Mouse (Mus musculus) kidney, postnatal 36 days (tissue): ENCODE measurements around the gene Ror2.

Source experiments
- DNase-seq, 2 experiments: peaks; one replicate each; pipeline ENCODE4 v3.0.0; 2021 to 2022; ENCODE audit warnings: mixed read lengths in 2 of 2

The Ror2 gene

GRCm38 (mm10) chr13:53119586-53120426 is 166.1 kb downstream of the Ror2 start:
- peak; percentile 87 to 92 for DNase-seq

DNA sequence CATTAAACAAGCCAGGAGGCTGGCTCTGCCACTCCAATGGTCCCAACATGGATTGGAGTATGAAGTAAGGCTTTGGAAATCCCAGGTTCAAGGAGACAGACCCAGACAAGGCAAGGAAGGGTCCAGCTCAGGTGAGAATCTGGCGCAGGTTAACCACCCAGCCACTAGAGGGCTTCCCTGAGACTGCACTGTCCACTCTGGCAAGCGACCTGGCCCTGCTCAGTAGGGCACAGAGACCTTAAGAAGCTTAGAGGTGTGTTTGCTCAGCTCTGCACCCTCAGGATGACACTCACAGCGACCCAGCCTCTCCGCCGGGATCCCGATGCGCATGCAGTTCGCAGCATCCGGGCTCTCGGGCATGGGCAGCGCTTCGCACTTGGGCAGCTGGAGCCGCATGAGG is 167.5 kb downstream of the Ror2 start:
- peak; percentile 38 to 68 for DNase-seq

DNA sequence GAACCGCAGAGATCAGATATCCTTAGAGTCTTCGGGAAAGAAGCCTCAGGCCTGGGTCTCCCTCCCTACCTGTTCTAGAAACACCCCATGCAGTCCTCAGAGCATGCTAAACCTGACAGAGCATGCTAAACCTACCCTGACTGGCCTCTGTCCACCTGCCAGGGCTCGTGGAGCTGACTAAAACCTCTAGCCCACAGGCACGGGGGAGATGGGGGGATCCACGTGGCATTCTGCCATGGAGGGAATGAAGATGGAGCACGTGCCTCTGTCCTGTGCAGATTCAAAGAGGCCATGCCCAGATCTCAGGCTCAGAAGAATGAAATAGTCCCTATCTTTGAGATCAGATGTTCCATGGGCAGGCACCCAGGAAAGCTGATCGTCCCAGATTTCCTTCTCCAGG is 168.0 kb downstream of the Ror2 start:
- no peak for DNase-seq

- DNase-seq, result no peak
Observed at GRCm38 (mm10) chr13:53110249-53110578, 175.7 kb downstream of the Ror2 start.

GRCm38 (mm10) chr13:53109560-53110248 is 176.2 kb downstream of the Ror2 start:
- peak; percentile 92 to 96 for DNase-seq

- no peak for DNase-seq
Observed at GRCm38 (mm10) chr13:53106676-53107075, 179.2 kb downstream of the Ror2 start.

GRCm38 (mm10) chr13:53099771-53100682 is 185.9 kb downstream of the Ror2 start:
- DNase-seq, result no peak

DNA sequence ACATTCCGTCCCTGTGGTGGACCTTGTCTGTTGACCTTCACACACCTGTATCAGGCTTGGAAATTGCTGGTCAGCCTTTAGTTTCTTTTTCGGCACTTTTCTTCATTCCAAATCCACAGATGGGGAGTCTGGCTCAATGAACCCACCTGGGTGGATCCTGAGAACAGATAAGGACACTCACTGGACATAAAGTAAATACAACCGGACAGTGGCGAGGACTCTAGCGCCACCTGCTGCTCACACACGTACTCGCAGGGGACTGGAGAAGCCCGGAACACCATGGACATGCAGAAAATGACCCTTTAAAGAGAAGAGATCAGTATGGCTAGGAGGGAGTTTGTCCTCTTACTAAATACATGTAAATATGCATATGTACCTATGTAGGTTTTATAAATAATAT is 189.3 kb downstream of the Ror2 start:
- peak; percentile 57 to 88 for DNase-seq

GRCm38 (mm10) chr13:53095222-53095621 is 190.7 kb downstream of the Ror2 start:
- no peak for DNase-seq

DNA sequence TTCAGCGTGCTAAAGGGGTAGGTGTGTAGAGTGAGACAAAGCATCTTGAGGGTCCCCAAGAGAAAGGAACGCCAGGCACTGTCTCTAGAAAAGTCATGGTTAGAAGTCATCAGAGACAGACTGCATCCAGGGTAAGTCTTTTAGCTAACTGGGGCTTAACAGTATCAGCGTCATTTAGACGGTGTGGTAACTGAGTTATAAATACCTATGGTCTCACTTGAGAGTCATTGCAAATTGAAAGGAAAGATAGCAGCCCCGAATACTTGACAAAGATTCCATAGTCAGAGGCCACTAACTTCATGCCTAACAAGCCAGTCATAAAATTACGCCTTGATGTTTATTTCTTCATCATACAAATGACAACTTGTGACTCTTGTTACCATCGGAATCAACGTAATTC is 191.3 kb downstream of the Ror2 start:
- DNase-seq, result no peak

- DNase-seq, result no peak
Observed at GRCm38 (mm10) chr13:53093407-53093806, 192.5 kb downstream of the Ror2 start.

- DNase-seq, result no peak
Observed at GRCm38 (mm10) chr13:53086552-53087282, 199.2 kb downstream of the Ror2 start.

- no peak for DNase-seq
Observed at GRCm38 (mm10) chr13:53081846-53082245, 204.1 kb downstream of the Ror2 start.

GRCm38 (mm10) chr13:53077732-53078345 is 208.1 kb downstream of the Ror2 start:
- DNase-seq, result no peak

GRCm38 (mm10) chr13:53075006-53075405 is 210.9 kb downstream of the Ror2 start:
- DNase-seq, result no peak

DNA sequence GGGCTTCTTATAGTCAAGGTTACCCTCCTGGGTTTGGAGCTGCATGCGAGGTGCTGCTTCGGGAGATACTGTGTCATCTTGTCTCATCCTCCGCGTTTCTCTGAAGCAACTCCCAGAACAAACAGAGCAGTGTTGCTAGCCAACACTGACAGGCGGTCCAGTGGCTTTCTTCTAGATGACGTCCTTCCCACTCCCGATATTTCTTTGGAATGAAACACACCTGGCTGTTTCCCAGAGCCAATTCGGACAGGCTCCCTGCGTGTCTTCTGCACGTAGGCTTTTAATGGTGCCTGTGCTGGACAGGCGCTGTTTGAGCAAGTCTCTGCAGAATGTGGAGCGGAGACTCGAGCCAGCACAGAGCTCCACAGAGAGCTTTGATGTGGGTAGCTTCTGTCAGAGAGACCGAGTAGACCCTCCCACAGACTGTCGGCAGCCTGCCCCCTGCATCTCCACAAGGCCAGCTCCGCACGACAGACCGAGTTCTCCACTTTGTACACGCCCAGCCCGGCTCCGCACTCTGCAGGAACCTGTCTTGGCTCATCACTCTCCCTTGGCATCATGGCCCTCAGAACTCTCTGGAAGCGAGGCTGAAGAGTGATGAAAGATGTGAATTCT is 216.7 kb downstream of the Ror2 start:
- DNase-seq, result no peak

DNA sequence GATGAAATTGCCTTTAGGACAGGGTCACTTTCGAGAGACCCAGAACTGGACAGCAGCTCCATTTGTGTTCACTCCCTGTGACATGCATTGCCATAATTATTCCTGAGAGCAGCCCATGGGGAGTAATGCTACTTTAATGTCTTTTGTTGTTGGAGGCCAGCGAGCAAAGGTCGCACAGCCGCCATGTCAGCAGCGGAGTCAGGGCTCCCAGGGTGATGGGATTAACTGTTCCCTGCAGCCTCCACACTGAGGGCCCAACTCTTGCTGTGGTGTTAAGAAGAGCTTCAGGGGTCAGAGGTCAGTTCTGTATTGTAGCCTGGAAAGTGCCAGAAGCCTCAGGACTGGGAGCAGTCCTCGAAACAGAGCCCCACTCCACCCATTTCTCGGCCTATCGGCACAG is 217.5 kb downstream of the Ror2 start:
- DNase-seq, result peak; percentile 57 to 59

DNA sequence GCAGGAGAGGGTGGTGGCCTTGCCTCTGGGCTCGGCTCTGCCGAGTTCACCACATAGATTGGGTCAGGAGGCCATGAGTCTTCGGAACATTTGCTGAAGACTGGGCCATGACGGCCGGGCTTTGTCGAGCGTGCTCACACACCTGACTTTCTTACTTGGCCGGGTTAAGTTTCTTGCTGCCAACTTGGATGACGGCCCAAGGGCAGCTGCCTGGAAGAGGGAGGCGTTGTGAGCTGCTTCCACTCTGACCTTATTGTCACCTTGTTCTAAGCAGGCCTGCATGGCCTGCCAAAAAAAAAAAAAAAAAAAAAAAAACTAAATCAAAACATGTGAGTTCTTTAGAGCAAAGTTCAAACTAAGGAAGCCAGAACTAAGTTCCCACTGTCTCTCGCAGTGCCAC is 218.0 kb downstream of the Ror2 start:
- peak; percentile 92 to 96 for DNase-seq

DNA sequence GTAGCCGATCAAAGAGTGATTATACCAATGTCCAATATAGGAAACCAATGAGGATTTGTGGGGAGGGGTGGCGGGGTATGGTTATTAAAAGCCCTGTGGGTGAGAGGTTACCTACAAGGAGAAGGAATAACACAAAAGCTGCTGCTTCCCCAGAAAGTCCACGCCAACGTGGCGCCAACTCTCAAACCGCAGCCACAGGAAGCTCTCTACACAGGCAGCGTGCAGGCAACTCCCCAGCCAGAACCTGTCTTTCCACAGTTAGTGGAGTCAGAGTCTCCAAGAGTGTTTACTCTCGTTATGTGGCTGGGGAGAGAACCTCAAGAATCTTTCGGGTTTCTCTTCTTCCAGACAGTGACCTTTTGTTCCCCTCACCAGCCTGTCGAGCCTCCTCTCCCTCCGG is 220.8 kb downstream of the Ror2 start:
- DNase-seq, result no peak

GRCm38 (mm10) chr13:53064681-53065080 is 221.2 kb downstream of the Ror2 start:
- peak; percentile 77 to 81 for DNase-seq
